Mouse (Mus musculus) left cerebral cortex, postnatal 36 days (tissue): ENCODE data around the gene Ddb1. TPM values are rescaled to one million over a fixed set of nuclear protein-coding genes. Genes with fewer than 3 reads are reported as not detected.
A peak's percentile ranks its signal among the peaks of the same experiment; 100 is the strongest.

Experiments used
- DNase-seq, 2 experiments: peaks; one replicate each; pipeline ENCODE4 v3.0.0; 2021 to 2022; ENCODE audit warnings: low spot score in 2 of 2, mixed read lengths in 1 of 2
- intact Hi-C: fragments of 180-260 bp; cut with DNase I; formaldehyde crosslinking; loops from one replicate; pipeline ENCODE4 v1.15.1; 2025
- total RNA-seq, 2 experiments: library from RNA; stranded (reverse); gene quantifications; 2 replicates each; pipeline ENCODE4 v1.2.3; 2021

Gene Ddb1
- total RNA-seq, 2 experiments from 2014 or later: 193 to 209 TPM

DNA sequence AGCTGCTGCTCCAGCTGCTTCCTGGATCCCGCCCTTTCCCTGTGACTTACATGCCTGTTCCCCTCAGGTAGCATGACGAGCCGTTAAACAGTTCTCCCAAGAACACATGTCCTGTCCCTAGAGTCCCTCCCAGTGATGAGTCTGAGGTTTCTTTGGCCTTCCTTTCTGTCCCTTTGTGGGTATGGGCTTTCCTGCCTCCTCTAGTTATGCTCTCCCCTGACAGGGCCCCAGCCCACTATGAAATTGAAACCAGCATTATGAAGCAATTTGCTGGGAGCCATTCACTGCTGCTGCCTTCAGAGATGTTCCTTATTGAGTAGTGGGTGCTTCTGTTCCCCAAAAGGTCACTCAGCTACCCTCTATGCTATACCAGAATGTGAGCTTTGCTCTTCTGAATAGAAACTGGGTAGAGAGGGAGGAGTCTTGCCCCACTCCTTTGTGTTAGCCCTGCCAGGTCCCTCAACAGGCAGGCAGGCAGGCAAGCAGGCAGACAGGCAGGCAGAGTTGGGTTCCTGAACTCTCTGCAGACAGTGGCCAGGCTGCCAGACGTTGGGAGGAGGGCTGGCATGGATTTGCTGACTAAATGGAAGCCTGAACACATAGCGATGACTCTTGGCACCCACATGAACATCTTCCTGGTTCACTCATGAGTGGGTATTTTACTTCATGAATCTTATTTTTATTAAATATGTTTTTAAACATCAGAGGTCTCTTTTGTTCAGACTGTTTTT lies 15.8 kb upstream of the Ddb1 start:
- intact Hi-C loops: no loop called here
- DNase-seq: no peak

DNA sequence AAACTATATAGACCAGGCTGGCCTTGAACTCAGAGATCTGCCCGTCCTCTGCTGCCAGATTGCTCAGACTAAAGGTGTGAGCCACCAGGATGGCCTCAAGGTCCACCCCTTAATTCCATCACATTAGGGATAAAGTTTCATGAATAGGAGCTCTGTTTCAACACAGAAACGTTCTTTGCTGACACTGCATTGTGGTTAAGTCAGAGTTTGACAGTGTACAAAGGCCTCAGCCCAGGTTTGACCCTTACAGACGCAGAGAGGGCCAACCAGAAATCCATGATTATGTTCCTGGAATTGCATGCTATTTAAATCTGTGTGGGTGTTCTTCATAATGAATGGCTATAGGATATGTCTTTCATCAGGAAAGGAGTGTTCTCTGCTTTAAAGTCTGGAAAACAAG lies 14.8 kb upstream of the Ddb1 start:
- no peak for DNase-seq
- intact Hi-C loops: no loop called here

DNA sequence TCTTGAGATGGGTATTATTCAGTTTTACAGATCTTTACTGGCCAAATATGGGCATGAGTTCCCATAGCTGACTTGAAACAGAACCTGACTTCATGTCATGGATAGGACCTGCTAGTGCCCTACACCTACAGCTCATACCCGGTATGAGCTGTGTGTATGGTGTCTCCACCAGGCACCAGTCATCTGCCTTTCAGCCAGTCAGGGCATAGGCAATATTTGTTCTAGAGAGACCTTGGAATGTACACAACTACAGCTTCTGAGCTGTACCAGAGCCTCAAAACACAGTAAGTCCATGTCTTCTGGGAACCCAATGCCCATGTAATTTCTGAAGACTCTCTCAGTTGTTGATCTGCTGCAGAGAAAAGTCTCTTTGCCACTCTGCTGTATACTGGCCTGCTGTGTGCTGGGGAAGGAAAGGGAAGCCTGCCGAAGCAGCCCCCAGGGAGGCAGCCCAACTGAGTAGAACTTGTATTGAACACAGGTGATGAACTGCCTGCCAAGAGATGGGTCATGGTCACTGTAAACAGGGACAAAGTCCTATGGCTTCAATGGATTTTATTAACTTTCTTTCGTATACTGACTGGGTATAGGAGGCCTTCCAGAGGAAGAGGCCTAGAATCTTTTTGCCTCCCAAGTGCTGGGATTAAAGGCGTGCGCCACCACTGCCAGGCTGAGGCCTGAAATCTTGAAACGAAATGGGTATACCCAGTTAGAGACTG lies 13.3 kb upstream of the Ddb1 start:
- intact Hi-C loops: no loop called here
- DNase-seq: no peak

DNA sequence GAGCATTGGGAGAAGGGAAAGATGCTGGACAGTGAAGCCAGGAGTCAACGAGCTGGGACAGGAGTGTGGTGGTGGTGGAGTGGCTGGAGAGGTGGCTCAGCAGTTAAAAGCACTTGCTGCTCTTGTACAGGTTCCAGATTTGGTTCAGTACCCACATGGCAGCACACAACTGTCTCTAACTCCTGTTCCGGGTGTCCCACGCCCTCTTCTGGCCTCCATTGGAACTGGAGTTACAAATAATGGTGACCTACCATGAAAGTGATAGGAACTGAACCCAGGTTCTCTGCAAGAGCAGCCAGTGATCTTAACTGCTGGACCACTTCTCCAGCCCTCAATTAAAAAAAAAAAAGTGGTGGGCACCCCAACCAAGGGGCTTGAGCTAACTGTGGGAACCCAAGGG lies 6.9 kb upstream of the Ddb1 start:
- DNase-seq: no peak
- intact Hi-C loops: no loop called here

DNA sequence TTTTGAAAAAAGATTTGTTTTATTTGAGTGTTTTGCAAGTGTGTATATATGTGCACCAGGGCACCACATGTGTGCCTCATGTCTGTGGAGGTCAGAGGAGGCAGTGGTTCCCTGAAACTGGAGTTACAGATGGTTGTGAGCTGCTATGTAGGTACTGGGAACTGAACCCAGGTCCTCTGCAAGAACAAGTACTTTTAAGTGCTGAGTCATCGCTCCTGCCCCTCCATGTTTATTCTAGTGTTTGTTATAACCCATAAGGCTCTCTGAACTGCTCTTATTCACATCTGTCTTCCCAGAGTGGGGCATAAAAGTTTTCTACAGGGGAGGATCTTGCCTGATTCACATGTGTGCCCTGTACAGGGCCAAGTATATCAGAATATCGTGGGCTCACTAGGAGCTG lies 5.5 kb upstream of the Ddb1 start:
- intact Hi-C loops: no loop called here
- DNase-seq: no peak

DNA sequence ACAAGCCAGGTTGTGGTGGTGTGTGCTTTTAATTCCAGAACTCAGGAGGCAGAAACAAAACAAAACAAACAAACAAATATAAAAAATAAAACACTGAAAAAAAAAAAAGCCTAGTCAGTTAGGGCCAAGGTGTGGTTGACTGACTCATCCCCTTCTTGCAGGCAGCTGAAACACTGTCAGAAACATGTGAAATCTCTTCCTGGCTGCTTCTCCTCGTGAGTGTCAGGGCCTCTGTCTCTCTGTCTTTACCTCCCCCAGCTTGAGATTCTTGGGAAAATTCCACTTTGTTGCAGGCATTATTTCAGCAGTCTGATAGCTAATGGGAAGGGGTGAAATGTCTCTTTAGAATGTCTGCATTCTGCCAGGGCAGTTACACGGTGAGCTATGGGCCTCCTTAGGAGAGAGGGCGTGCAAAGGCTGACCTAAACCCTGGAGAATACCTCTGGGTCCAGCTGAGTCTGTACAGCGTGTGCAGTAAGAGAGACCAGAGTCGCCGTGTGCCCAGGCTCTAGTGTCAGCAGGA lies 2.8 kb upstream of the Ddb1 start:
- DNase-seq: no peak
- intact Hi-C loops: no loop called here

DNA sequence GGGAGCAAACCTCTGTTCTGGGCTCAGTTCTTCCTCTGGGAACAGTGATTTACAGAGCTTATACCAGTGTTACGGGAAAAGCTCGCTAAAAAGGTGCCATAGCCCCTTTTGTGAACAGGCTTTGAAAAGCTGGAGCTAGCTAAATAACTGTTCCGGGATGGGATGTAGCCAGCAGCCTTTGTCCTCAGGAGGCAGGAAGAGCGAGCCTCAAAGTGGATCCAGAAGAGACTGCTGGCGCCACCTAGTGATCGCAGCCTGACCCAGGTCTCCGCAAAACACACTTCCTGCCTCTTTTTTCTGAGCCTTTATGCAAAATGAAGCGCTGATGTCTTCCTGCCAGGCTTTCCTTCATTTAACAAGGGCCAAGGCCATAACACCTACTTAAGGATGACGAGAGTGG lies 2.3 kb upstream of the Ddb1 start:
- DNase-seq: peak; percentile 79 to 82
- intact Hi-C loops: no loop called here

DNA sequence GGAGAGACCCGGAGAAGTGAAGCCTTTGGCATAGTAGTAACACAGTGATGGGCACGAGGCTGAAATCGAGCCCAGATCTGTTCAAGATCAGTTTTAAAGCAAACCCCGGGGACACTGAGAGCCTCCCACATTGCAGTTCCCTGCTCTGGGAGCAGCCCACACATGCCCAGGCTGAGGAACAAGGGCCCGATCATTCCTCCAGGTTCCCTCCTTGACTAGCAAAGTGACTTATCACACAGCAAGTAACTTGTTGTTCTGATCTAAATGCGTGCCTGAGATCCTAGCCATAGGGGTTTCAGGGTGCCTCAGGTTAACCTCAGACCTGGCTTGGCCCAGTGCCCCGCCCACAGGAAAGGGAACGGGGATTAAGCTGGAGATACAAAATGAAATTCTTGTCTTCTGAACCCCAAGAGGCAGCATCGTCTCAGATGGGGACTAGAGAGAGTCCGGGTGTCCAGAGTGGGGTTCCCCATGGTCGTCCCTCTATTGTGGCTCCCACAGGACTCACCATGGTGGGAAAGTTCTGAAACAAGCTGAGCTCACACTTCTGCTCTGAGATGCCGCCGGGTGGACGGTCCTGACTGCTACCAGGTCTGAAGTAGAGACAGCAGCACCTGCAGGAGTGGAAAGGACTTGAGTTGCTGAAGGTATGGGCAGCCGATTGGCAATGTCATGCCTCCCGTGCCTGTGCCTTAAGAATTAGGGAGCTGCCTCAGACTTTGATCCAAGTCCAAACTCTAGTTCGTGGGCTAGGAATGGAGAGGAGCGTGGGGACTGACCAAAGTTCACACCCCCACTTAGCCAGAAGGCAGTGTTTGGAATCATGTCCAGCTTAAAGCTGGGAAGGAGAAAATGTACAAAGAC lies 1.2 kb upstream of the Ddb1 start:
- intact Hi-C loops: loop anchor here (2.0 kb wide), 1 partner anchor 49 kb away; no protein-coding TSS in a partner anchor
- DNase-seq: no peak

DNA sequence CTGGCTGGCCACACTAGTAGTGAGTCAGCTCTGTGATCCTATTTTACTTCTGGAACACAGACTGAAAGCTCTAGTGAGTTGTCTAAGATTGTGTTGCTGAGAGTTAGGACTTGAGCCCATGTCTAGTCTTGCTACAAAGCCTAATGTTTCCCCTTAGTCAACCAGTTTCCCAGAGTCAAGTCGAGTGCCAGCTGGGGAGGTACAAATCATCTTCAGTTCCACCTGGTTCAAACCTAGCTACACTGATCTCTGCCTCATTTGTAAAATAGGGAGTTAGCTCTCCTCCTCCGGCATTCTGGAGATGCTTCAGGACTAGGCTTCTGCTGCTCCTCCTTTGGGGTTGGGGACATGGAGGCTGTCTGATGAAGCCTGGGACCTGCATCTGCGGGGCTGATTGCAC lies 593 bp upstream of the Ddb1 start:
- intact Hi-C loops: loop anchor here (2.0 kb wide), 1 partner anchor 50 kb away; no protein-coding TSS in a partner anchor
- DNase-seq: no peak

DNA sequence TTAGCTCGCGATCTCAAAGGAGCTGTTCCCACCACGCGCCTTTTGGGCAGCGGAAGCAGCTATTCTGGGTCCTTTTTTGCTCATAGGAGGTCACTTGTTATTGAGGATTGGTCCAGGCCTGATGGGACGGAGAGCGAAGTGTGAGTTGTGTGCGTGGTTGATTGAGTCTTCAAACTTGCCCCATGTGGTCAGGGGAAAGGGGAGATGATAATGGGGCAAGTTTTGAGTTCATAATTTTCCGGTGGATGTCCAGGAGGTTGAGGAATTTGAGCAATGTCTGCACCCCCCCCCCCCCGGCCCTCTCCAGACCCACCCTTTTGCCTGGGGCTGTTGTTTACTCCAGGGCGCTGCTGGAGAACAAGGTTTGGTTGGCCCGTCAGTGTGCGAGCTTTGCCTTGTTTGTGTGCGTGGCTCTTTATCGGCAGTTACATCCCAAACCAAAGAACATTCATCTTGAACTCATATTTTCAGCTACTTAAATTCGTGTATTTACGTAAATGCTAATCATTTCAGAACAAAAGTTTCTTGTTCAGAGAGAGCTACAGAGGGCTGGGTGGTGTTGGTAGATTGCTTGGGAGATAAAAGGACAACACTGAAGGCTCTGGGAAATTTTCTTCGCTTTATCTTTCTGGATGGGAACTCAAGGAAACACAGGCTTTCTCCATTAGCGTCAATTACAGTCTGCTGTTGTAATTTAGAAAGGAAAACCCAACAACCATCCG lies 935 bp downstream of the Ddb1 start:
- DNase-seq: no peak
- intact Hi-C loops: loop anchor here (1.0 to 2.0 kb wide), 2 partner anchors 29 to 51 kb away; partner anchors contain the start of genes Cyb561a3 and Tmem138

DNA sequence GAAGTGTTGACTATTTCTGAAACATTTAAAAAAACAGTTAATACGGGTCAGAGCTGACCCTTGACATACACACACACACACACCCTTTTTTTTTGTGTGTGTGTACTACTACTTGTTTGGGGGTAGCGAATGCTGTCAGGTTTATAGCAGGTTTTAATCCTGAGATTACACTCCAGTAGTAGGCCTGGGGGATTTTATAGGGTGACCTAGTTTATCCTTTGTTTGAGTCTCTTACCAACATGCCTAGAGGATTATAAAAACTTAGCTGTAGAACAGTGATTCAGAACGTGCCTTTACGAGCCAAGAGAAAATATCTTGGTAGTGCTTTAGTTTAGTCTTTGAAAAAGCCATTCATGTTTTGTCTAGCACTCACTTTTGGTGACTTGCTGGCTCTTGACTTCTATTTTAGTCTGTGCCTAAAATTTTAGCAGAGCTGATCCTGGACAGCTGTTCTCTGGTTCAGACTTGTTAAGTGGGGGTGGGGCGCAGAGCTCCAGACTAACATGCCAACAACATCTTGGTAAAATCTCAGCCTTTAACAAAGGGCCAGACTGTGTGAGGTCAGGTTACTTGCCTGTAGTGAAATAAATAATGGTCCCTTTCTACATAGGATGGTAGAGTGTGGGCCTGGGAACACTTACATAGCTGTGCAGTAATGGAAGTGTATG lies 3.6 kb downstream of the Ddb1 start:
- intact Hi-C loops: no loop called here
- DNase-seq: no peak

DNA sequence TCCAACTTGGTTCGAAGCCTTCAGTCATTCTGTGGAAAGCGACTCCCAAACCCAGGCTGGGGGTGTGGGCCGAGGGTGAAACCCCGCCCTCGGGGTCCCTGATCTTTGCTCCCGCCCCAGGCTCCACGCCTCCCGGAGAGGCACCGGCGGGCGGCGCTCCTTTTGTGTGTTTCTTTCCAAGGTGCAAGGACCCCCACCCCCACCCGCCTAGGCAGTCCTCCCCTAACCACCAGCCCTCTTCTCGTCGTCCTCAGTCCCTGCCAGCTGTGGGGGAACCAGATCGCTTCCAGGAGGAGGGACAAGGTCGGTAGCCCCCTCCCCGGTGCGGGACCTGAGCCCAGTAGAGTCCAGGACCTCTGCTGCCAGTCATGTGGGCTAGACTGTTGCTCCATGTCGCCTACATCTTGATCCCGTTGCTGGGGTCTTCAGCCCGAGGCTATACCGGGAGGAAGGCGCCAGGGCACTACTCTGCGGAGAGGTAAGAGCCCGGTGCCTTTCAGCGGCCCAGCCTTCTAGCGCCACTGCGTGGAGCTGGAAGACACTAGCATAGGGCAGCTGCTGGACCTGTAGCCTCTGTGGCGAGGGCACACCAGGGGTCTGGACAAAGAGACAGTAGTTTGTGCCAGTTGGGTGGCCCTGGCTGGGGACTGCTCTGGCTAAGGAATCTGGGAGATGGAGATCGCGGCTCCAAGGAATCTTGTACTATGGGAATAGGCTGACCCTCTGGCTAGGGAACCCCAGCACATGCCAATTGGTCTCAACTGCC lies 29.2 kb downstream of the Ddb1 start, which contains the start of gene Vwce:
Gene Vwce, plus strand, starts transcription at position 108 of the 766 bp plus-strand sequence.
- intact Hi-C loops: no loop called here
- peak in 1 of 2 experiments; percentile 47 for DNase-seq

DNA sequence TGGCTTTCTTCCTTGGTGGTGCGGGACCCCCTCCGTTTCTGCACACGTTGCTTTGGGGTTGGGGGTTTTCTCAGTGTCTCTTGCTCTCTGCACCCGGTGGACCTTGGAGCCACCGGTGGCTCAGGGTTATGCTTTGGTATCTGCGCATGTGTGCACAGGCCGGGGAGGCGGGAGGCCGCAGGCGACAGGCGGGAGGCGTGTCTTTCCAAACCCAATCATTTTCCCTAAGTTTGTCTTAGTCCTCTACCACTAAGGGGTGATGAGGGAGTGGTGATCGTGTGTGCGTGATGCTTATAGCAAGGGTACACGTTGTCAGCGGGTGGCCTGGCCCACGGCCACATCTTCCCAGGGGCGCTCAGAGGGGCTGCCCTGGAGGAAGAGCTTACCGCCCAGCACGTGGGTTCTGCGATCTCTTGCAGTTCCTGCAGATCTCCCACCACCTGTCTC lies 29.8 kb downstream of the Ddb1 start:
- intact Hi-C loops: no loop called here
- DNase-seq: peak; percentile 63

DNA sequence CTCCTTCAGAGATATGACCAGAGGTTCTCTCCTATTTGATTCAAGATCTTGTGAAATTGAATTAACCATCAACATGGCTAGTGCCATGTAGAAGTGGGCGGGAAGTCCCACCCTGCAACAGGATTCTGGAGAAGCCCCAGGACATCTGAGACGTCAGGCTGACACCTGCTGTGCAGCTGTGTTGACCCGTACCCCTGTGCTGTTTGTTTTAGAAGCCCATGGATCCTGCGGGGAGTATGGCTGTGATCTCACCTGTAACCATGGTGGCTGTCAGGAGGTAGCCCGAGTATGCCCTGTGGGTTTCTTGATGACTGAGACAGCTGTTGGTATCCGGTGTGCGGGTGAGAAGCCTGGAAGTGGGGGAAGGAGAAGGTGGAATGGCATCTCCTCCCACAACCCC lies 32.7 kb downstream of the Ddb1 start:
- intact Hi-C loops: no loop called here
- DNase-seq: no peak

DNA sequence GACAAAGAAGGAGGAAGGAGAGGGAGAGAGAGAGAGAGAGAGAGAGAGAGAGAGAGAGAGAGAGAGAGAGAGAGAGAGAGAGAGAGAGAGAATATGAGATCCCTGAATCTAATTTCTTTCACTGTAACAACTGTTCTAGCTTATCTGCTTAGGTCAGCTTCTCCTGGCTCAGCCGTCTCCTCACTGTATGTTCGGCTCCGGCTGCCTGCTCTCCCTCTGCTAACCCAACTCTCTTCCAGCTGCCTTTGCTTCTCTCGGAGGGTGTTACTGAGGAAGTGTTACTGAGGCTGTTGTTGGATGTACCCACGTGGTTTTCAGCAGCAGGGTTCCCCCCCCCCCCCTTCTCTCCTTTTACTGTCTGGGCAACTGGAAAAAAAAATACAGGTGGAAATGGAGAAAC lies 35.0 kb downstream of the Ddb1 start:
- no peak for DNase-seq
- intact Hi-C loops: no loop called here

DNA sequence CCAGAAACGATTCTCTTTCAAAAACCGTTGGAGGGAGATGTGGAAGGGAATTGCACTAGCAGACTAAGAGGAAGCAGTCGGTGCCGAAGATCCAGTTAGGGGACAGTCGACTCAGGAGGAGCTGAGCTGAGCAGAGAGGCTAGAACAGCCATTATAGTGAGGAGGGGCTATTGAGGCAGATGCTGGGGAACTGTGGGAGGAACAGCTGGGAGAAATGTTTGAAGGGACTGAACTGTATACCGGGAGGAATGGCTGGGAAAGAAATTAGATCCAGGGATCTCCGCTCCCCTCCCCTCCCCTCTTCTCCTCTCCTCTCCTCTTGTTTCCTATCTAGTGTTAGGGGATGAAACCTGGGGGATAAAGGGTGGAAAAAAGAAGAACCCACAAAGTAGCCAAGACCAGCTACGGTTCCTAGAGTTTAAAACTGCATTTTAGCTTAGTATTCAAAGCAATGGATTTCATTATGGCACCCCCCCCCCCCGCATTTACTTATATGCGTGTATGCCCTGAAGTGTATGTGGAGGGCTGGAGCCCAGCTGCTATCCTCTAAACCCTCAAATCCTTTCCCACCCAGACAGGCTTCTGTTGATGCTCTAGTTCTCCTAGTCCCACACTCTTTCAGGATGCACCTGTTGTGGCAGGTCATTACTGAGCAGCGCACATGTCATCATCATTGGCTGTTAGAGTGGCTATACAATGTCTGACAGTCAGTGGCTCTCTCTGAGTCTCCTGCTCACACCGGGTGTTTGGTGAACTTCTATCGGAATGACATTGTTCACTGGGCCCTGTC lies 35.7 kb downstream of the Ddb1 start:
- intact Hi-C loops: no loop called here
- DNase-seq: no peak

DNA sequence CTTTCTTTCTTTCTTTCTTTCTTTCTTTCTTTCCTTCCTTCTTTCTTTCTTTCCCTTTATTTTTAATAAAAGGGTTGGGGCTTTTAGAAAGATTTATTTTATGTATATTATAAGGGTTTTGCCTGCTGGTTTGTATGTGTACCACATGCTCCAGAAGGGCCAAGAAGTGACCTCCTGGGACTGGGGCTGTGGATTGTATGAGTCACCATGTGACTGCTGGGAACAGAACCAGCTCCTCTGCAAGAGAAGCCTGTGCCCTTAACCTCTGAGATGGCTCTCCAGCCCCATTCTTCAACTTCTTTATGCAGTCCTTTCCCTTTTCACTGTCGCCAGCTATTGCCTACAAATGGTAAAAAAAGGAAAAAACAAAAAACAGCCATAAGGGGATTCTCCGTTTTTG lies 40.5 kb downstream of the Ddb1 start:
- intact Hi-C loops: no loop called here
- no peak for DNase-seq
